Mouse (Mus musculus): Measurements from ENCODE around the gene Gsk3a.

GRCm38 (mm10) chr7:25272445-25273258 lies 35.0 kb upstream of the Gsk3a start:
- TF ChIP-seq CTCF (conservative IDR thresholded peaks at IDR 0.05; ENCODE audit: low read length) (no peak), POU5F1 (IDR thresholded peaks at IDR 0.05; ENCODE audit: borderline replicate concordance, low read length) (no peak)

All from E14TG2a.4 (cell line).